8 mouse cellular contexts compared by ENCODE assay signal in the genomic region with DNA sequence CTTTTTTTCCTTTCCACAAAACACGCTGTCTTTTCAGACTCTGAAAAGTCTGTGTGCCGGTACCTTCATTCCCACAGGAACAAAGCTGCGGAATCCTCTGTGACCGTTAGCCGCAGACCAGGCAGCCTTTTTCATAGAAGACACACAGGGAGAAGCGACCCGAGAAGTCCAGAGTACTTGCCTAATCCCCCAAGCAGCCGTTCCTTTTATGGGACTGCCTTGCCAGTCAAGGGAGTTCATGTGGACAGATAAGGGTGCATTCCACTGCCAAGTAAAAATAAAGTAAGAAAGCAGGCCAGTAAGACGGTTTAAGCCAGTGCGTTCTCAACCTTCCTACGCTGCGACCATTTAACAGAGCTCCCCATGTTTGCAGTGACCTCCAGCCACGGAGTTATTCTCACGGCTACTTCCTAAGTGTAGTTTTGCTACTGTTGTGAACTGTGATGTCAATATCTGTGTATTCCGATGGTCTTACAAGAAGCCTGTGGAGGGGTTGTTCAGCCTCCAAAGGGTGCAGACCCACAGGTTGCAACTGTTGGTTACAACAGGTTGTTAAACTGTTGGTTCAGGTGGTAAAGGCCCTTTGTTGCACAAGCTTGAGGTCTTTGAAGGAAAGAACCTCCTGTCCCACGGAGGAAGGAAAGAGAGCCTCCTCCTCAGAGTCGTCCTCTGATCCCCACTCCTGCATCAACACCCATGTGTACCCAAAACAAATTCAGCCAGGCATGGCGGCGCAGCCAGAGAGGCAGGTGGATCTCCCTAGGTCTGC. TPM values are rescaled to one million over a fixed set of nuclear protein-coding genes. Genes with fewer than 3 reads are reported as not detected.
DNase-seq lines count a peak whose midpoint lies in the region; ATAC-seq and TF ChIP-seq lines count a peak whose summit lies in the region.

No protein-coding gene starts in this region.

- no peaks in the 10 kb centered on the region for H3K27me3 ChIP-seq in kidney, adult 2 months (replicated peaks; ENCODE audit: control insufficient read depth, insufficient read depth, low read length)
- no peaks in the 10 kb centered on the region for H3K27me3 ChIP-seq in forebrain, embryonic 14.5 days (replicated peaks; ENCODE audit: control insufficient read depth, insufficient read depth, low read length)
- H3K27me3 ChIP-seq in midbrain, embryonic 12.5 days: no peaks in the 10 kb centered on the region

- no peak for DNase-seq in kidney, adult 2 months
- DNase-seq in kidney, adult 9 months: no peak
- no peak for DNase-seq in forebrain, embryonic 14.5 days (ENCODE audit: low spot score)
- no peak for DNase-seq in embryo, embryonic 11 days
- no peak for DNase-seq in layer of hippocampus, postnatal 10 days (ENCODE audit: low spot score in 2 of 2)
- no peak for DNase-seq in layer of hippocampus, postnatal 25 days (ENCODE audit: extremely low spot score in 1 of 2, low spot score in 1 of 2)

- H3K4me1 ChIP-seq in kidney, adult 2 months (ENCODE audit: control insufficient read depth, insufficient read depth, low read length): peaks cover 36% of the 10 kb centered on the region
- peaks cover 19% of the 10 kb centered on the region for H3K4me1 ChIP-seq in bone marrow, adult 2 months (ENCODE audit: control insufficient read depth, insufficient read depth, low read length)
- peaks cover 55% of the 10 kb centered on the region for H3K4me1 ChIP-seq in forebrain, embryonic 14.5 days (ENCODE audit: control insufficient read depth, insufficient read depth, low read length)
- H3K4me1 ChIP-seq in midbrain, embryonic 12.5 days: peaks cover 77% of the 10 kb centered on the region

- no peak for TF ChIP-seq POLR2A in kidney, adult 2 months (IDR thresholded peaks at IDR 0.05; ENCODE audit: low read depth, low read length)
- TF ChIP-seq POLR2A in bone marrow, adult 2 months (IDR thresholded peaks at IDR 0.05; ENCODE audit: borderline replicate concordance, control insufficient read depth, low read depth, low read length): no peak

- 48% methylated on average over 19 of the region's 19 CpGs for WGBS in kidney, adult 2 months
- 41% methylated on average over 19 of the region's 19 CpGs for WGBS in bone marrow, adult 2 months
- WGBS in forebrain, embryonic 14.5 days: 53% methylated on average over 19 of the region's 19 CpGs
- 36% methylated on average over 19 of the region's 19 CpGs for WGBS in midbrain, embryonic 12.5 days

- TF ChIP-seq CTCF in kidney, adult 2 months (conservative IDR thresholded peaks at IDR 0.05; ENCODE audit: insufficient read depth, insufficient read length, low read depth, low read length): no peak
- TF ChIP-seq CTCF in bone marrow, adult 2 months (IDR thresholded peaks at IDR 0.05; ENCODE audit: control insufficient read depth, insufficient read depth, low read length): no peak

- H3K27ac ChIP-seq in kidney, adult 2 months (ENCODE audit: insufficient read depth, low read depth, low read length): peak overlapping the region; percentile 25
- H3K27ac ChIP-seq in bone marrow, adult 2 months (ENCODE audit: control insufficient read depth, insufficient read depth, low read depth, low read length, poor library complexity): peak overlapping the region; percentile 67
- H3K27ac ChIP-seq in forebrain, embryonic 14.5 days (ENCODE audit: low read depth, low read length): peak overlapping the region; percentile 74
- H3K27ac ChIP-seq in midbrain, embryonic 12.5 days (replicated peaks): peak overlapping the region; percentile 84

- H3K4me3 ChIP-seq in kidney, adult 2 months (ENCODE audit: insufficient read depth, low read depth, low read length): no peak overlapping the region
- peak overlapping the region; percentile 7 for H3K4me3 ChIP-seq in bone marrow, adult 2 months (replicated peaks; ENCODE audit: control insufficient read depth, low read depth, low read length)
- peak overlapping the region; percentile 1; the same call in 1 of the 2 replicates for H3K4me3 ChIP-seq in forebrain, embryonic 14.5 days (ENCODE audit: low read depth, low read length)
- no peak overlapping the region for H3K4me3 ChIP-seq in midbrain, embryonic 12.5 days

- no peaks in the 10 kb centered on the region for H3K9me3 ChIP-seq in forebrain, embryonic 14.5 days (replicated peaks; ENCODE audit: control insufficient read depth, low read length)
- no peaks in the 10 kb centered on the region for H3K9me3 ChIP-seq in midbrain, embryonic 12.5 days

- peak overlapping the region; percentile 33 for H3K9ac ChIP-seq in forebrain, embryonic 14.5 days (ENCODE audit: low read length)
- H3K9ac ChIP-seq in midbrain, embryonic 12.5 days (replicated peaks): peak overlapping the region; percentile 11

- no peaks in the 10 kb centered on the region for H3K36me3 ChIP-seq in kidney, adult 2 months (ENCODE audit: control insufficient read depth, insufficient read depth, low read length)
- peaks cover 11% of the 10 kb centered on the region for H3K36me3 ChIP-seq in forebrain, embryonic 14.5 days (ENCODE audit: control insufficient read depth, insufficient read depth, low read length)
- no peaks in the 10 kb centered on the region for H3K36me3 ChIP-seq in midbrain, embryonic 12.5 days

- ATAC-seq in forebrain, embryonic 14.5 days: no peak
- ATAC-seq in midbrain, embryonic 12.5 days (ENCODE audit: low FRiP score, low read depth): no peak

- H3K4me2 ChIP-seq in forebrain, embryonic 14.5 days (ENCODE audit: low read length): peak overlapping the region; percentile 64
- peak overlapping the region; percentile 77 for H3K4me2 ChIP-seq in midbrain, embryonic 12.5 days (replicated peaks)

RNA-seq across cellular contexts. Expression of gene Vps37b, which starts 4.2 kb away (rescaled TPM):
- polyA plus RNA-seq in kidney, adult 2 months (2012; rRNA removed): 22.6 and 24.1 TPM in 2 replicates
- polyA plus RNA-seq in bone marrow, adult 2 months (2011; ENCODE audit: insufficient read depth, insufficient read length, low replicate concordance, missing spikeins): 11.3 and 26.1 TPM in 2 replicates
- 70.5 and 86.6 TPM in 2 replicates for polyA plus RNA-seq in forebrain, embryonic 14.5 days (2014; fragmentation: Nextera tagmentation; extraction: Ambion mirVana)
- polyA plus RNA-seq in midbrain, embryonic 12.5 days (2016; fragmentation: Nextera tagmentation; extraction: Ambion mirVana): 68.0 and 74.2 TPM in 2 replicates
- total RNA-seq in layer of hippocampus, postnatal 10 days (2021): 10 to 100 TPM; 38.4 to 41.6 TPM
- 10 to 100 TPM; 41.2 to 47.2 TPM for total RNA-seq in layer of hippocampus, postnatal 25 days (2021)

RNA-seq across cellular contexts. Expression of gene Hip1r, which starts 54.5 kb away (rescaled TPM):
- polyA plus RNA-seq in kidney, adult 2 months (2012; rRNA removed): 18.3 and 19.2 TPM in 2 replicates
- polyA plus RNA-seq in bone marrow, adult 2 months (2011; ENCODE audit: insufficient read depth, insufficient read length, low replicate concordance, missing spikeins): 25.5 and 53.6 TPM in 2 replicates
- polyA plus RNA-seq in forebrain, embryonic 14.5 days (2014; fragmentation: Nextera tagmentation; extraction: Ambion mirVana): 12.4 and 27.1 TPM in 2 replicates
- 13.9 and 15.5 TPM in 2 replicates for polyA plus RNA-seq in midbrain, embryonic 12.5 days (2016; fragmentation: Nextera tagmentation; extraction: Ambion mirVana)
- 10 to 100 TPM; 63.7 to 70.1 TPM for total RNA-seq in layer of hippocampus, postnatal 10 days (2021)
- 10 to 100 TPM; 48.8 to 51.3 TPM for total RNA-seq in layer of hippocampus, postnatal 25 days (2021)

Comparison
In these comparisons a context has a peak if more than half of its experiments do, and no peak if none do; other contexts are left out.
1. H3K27ac ChIP-seq: peak in every context shown above with its lines; median percentile 84 in midbrain, embryonic 12.5 days; 74 in forebrain, embryonic 14.5 days; 67 in bone marrow, adult 2 months; 25 in kidney, adult 2 months.
2. H3K4me3 ChIP-seq: peak in bone marrow, adult 2 months (single experiment) and forebrain, embryonic 14.5 days (single experiment); none in kidney, adult 2 months (single experiment) and midbrain, embryonic 12.5 days (single experiment).